Mouse (Mus musculus): ENCODE data around the gene Nck1.
A peak's percentile ranks its signal among the peaks of the same experiment; 100 is the strongest.

Gene Nck1

DNA sequence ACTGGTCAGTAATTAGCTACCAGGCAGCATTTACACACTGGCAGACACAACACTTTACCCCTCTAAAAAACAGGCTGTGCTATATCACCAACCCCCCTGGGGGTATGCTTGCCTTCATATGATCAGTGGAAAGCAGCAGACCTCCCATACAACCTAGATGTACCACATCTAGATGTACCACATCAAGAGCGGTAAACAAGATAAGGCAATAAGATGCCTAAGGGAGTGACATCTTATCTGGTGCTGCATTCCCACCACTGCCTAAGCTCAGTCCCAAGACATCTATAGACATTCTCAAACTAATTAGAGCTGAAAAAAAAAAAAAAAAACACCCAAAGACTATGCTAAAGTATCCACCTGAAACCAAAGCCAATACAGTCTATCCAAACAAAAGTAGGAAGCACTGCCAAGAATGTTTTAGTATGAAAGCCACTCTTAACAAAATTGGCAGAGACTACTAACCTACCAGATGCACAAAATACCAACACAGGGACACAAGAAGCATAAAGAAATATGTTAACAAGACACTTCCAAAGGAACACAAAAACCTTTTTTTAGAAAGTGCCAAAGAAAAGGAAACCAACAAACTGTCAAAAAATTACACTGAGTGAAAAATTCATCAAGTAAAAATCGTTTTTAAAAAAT lies 10.2 kb downstream of the Nck1 start:
- DNase-seq (ENCODE audit: low read depth, low spot score) = no peak

DNA sequence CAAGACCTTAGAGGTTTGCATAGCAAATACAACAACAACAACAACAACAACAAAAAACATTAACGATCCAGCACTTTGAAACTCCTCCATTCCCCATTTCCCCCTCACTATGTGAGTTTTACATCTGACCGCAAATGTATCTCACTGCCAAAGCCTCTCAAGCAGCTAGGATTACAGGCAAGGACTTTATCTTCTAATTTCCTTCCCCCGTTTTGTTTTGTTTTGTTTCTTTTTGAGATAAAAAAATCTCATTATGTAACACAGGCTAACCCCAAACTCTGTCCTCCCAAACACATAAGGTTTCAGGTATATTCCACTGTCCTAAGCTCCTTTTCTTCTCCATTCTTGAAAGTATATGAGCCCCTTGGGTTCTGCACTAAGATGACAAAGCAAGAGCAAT lies 11.2 kb downstream of the Nck1 start:
- no peak for DNase-seq (ENCODE audit: low read depth, low spot score)

GRCm38 (mm10) chr9:100532847-100533505 lies 13.0 kb downstream of the Nck1 start:
- no peak for DNase-seq (ENCODE audit: low read depth, low spot score)

DNA sequence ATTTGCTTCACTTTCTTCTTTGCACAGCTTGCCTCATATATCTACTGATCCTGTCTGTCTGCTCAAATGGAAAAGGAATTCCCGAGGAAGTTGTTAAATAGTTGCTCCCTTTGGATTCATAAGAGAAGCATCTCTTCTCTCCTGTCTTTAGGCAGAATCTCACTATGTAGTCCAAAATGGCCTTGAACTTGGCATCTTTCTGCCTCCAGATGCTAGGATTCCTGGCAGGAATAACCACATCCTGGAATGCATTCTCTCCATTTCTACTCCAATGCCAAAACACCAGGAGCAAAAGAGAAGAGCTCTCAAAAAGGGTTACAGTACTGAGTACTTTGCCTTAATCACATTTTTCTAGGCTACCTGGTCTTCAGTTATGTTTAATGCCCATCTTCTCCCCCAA lies 14.6 kb downstream of the Nck1 start:
- DNase-seq (ENCODE audit: low read depth, low spot score) = no peak

GRCm38 (mm10) chr9:100525225-100525624 lies 20.7 kb downstream of the Nck1 start:
- DNase-seq (ENCODE audit: low read depth, low spot score) = no peak

DNA sequence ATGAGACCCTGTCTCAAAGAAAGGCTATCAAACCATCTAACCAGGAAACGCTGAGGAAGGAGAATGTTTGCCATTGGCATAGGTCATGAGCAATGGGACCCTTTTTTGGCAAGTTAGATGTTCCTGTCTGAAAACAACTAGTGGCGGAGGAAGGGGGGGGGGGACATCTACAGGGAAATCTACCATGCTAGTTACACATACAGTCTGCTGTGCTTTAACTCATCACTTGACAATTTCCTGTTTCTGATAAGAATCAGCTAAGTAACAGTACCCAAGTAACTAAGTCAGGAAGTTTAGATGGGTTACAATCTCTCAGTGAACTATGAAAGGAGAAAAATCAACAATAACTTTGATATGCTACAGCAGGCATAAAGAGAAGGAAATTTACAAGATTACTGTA lies 23.9 kb downstream of the Nck1 start:
- DNase-seq (ENCODE audit: low read depth, low spot score) = no peak

- peak; percentile 78 for DNase-seq (ENCODE audit: low read depth, low spot score)
These were observed 25.3 kb downstream of the Nck1 start for GRCm38 (mm10) chr9:100520586-100520985.

GRCm38 (mm10) chr9:100520012-100520411 lies 25.9 kb downstream of the Nck1 start:
- DNase-seq (ENCODE audit: low read depth, low spot score) = no peak

DNA sequence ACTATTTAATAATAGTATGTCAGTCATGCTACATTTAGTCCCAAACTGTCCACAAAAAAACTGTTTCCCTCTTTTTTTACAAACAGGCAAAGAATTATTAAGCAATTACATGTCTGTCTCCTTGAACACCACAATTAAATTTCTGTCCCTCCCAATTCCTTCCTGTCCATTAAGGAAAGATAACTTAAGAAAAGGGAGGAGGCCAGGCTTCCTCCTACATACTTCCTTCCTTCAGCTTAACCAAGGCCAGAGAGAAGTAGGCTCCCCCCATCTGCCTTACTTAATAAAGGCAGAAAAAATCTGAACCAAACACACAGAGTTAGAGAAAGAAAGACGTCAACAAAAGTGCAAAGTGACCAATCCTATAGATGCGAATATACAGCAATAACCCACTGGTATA lies 38.4 kb downstream of the Nck1 start:
- no peak for DNase-seq (ENCODE audit: low read depth, low spot score)

DNA sequence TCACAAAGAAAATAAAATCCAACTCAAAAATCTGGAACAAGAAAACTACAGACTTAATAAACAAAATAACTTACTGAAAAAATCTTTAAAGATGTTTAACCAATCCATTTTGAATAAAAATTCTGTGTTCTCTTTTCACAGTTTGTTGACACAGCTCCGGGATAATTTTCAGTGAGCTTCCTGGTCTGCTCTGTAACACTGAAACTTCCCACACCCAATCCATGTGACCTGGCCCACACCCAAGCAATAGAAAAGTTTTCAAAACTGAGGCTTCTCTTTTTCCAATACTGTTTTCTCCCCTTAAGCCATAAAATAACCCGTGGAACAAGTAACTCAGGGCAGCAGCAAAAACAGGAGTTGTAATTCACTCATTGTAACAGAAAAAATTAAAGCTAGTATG lies 39.3 kb downstream of the Nck1 start:
- DNase-seq (ENCODE audit: low read depth, low spot score) = no peak

DNA sequence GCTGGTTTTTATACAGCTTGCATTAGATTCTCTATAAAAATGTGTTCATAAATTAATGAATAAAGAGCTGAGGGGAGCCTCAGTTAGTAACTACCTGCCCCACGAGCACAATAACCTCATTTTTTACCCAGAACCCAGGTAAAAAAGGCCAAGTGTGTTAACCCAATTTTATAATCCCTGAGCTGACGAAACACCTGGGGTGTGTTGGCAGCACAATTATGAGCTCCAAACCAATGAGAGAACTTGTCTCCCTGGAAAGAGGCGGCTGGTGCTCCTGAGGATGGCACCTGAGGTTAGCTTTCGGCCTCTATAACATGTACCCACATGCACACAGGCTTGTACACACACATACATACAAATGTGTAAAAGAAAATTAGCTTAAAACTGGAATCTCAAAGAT lies 40.4 kb downstream of the Nck1 start:
- DNase-seq (ENCODE audit: low read depth, low spot score) = no peak

- no peak for DNase-seq (ENCODE audit: low read depth, low spot score)
These were observed 52.2 kb downstream of the Nck1 start for GRCm38 (mm10) chr9:100493611-100494261.

DNA sequence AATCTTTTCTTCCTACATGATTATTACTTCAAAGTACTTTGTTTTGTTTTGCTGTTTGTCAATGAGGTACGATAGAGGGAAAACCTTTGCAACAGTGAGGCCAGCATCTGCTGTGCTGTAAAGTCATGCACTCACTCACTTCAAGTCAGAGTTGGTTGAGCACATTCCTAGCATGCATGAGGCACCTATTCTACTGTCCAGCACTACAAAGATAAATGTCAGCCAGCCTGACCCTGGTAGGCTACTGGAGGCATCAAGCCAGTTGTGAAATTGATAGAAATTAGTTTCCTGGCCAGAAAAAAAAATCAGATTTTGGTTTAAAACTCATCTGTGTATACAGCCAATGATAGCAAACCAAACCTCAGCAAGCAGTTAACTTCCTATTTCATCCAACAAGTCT lies 54.5 kb downstream of the Nck1 start:
- no peak for DNase-seq (ENCODE audit: low read depth, low spot score)

DNA sequence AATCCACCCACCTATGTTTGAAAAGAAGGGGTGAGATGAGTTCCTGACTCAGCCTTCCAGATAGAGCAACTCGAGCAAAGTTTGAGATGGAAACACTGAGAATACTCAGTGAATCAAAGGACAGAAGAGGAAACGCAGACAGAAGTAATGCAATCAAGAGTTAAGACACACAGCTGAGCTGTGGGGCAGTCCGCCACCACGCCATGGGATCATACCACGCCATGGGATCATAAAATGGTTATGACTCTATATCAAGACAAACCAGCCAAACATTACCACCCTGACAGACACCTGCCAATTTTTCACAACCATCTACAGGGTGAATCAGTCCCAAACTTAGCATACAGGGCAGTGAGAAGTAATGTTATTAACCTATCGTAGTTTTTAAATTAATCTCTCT lies 57.0 kb downstream of the Nck1 start:
- no peak for DNase-seq (ENCODE audit: low read depth, low spot score)

GRCm38 (mm10) chr9:100488056-100488713 lies 57.7 kb downstream of the Nck1 start:
- DNase-seq (ENCODE audit: low read depth, low spot score) = no peak

DNA sequence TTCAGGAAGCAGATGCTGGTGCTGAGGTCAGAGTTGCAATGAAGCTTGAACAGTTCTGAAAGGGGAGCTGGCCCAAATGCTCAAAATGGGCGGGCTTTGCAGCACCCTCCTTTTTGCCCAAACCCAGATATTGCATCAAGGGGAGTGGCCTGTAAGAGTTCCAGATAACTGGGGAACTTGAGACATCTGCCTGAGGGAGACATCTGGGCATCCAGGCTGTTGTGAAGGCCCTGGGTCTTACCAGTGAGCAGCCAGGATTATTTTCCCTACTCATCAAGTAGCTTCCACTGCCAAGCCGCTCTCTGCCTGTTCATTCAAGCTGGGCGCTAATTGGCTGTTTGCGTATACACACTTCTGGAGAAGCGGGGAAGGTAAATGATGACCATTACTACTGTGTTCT lies 59.5 kb downstream of the Nck1 start, which contains the start of gene Il20rb:
TSS of gene Il20rb (minus strand) at position 358 of the 400 bp plus-strand sequence.
- DNase-seq (ENCODE audit: low read depth, low spot score) = no peak

DNA sequence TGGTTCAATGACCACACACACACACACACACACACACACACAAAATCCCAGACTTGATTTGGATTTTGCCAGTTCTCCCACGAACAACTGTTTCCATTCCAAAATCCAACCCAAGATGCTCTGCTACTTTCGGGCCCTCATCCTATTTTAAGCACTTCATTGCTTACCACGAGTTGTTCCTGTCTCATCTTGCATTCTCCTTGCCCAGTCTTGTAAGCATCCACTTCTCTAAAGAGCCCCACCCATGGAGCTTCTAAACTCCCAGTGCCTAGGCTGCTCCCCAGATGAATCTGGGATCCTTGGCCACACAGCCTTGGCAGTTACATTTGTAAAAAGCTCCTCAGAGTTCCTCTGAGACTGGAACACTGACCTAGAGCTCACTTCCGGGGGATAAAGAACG lies 62.6 kb downstream of the Nck1 start:
- no peak for DNase-seq (ENCODE audit: low read depth, low spot score)

DNA sequence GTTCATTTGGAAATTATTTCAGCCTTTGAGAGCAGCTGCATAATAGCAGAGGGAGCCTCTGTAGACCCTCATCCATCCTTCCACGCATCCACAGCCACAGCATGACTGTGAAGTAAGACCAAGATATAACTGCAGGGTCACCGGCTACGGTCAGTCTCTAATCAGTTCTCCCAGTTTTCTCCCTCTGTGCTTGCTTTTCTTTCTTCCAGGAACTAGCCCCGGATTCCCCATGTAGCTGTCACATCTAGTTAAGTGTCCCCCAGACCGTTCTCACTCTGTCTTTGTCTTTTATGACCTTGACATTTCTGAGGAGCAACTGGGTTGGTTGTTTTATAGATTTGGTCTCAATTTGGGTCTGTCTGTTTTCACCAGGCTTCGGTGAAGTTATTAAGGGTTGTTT lies 64.3 kb downstream of the Nck1 start:
- DNase-seq (ENCODE audit: low read depth, low spot score) = no peak

- DNase-seq (ENCODE audit: low read depth, low spot score) = no peak
These were observed 71.9 kb downstream of the Nck1 start for GRCm38 (mm10) chr9:100474056-100474455.

DNA sequence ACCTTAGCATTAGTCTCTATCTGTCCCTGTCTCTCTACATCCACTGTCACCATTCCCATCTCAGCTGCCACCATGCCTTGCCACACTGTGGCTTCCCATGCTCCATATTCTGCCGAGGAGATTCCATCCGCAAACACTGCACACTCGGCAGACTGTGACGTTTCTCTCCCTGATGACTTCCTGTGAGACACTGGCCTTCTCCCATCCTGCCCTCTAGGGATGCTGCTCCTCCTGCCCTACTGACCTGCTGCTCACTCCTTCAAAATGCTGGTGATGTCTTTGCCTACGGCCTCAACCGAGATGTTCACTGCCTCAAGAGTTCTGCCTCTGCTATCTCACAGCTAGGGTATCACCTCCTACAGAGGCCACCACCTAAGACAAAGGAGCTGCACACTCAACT lies 72.6 kb downstream of the Nck1 start:
- no peak for DNase-seq (ENCODE audit: low read depth, low spot score)

- DNase-seq (ENCODE audit: low read depth, low spot score) = no peak
These were observed 73.0 kb downstream of the Nck1 start for GRCm38 (mm10) chr9:100472931-100473330.

DNA sequence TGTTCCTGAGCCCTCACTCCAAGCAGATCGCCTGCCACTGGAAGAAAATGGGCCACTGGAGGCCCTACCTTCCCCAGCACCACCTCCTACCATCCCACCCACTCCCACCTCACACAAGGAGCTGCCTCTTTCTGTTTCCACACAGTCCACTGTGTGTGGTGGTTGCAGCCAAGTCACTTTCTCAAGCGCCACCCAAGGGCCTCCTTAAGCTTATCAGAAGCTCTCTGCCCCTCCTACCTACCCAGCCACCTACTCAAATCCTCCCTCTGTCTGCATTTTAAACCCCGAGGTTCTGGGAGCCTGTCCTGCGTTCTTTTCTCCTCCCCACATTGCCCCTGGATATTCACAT lies 74.4 kb downstream of the Nck1 start:
- no peak for DNase-seq (ENCODE audit: low read depth, low spot score)
